9 mouse cellular contexts compared by ENCODE assay signal in the genomic region with DNA sequence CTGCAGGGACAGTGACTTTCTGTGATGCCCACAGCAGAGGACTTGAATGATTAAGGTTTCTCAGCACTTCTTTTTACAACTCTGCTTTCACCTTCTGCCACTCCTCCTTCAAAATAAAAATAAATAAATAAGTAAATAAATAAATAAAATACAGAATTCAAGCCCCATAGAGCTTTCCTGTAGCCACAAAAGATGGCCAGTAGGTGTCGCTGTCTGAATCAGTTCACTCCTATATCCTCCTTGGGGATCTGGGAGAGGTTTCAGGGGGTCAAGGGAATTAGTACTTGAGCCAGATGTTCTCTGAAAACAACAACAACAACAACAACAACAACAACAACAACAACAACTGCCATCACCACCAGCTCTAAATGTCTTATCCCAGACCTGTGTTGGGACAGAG.
A peak's percentile ranks its signal among the peaks of the same experiment; 100 is the strongest.
DNase-seq lines count a peak whose midpoint lies in the region; ATAC-seq lines count a peak whose summit lies in the region.
"Had no signal": no experiment of that assay in that cellular context is flagged by ENCODE, and none has a peak within 500 bp of the region (broad histone marks: within the 10 kb centered on the region; RNA-seq: fewer than 3 reads in every experiment).

No protein-coding gene starts in this region.

- 13% methylated on average over 1 of the region's 1 CpGs for WGBS in embryonic facial prominence, embryonic 11.5 days
- 15% methylated on average over 1 of the region's 1 CpGs for WGBS in embryonic facial prominence, embryonic 10.5 days

- H3K9ac ChIP-seq in embryonic facial prominence, embryonic 11.5 days (replicated peaks; ENCODE audit: low read length) = no peak overlapping the region
- H3K9ac ChIP-seq: limb, embryonic 15.5 days had no signal

- H3K4me3 ChIP-seq in embryonic facial prominence, embryonic 11.5 days (ENCODE audit: low read depth, low read length) = no peak overlapping the region
- no peak overlapping the region for H3K4me3 ChIP-seq in embryonic facial prominence, embryonic 10.5 days
- H3K4me3 ChIP-seq: limb, embryonic 15.5 days had no signal

- no peak for ATAC-seq in embryonic facial prominence, embryonic 11.5 days (replicated peaks; ENCODE audit: insufficient number of reproducible peaks, low FRiP score, low TSS enrichment, low read depth)

- H3K4me2 ChIP-seq in embryonic facial prominence, embryonic 11.5 days (ENCODE audit: low read depth, low read length) = no peak overlapping the region
- H3K4me2 ChIP-seq: limb, embryonic 15.5 days had no signal

- peak; percentile 56 for DNase-seq in embryonic facial prominence, embryonic 11.5 days (ENCODE audit: low spot score)
- no peak for DNase-seq in embryonic facial prominence, embryonic 10.5 days (ENCODE audit: low spot score)
- DNase-seq in kidney, postnatal 10 days = peak; percentile 25
- DNase-seq in kidney, adult 18-20 months = no peak
- peak; percentile 21 for DNase-seq in right cerebral cortex, postnatal 4 days
- no peak for DNase-seq in right cerebral cortex, postnatal 25 days
- DNase-seq in retina, postnatal 7 days (ENCODE audit: low read depth, low spot score) = peak; percentile 9
- no peak for DNase-seq in ovary, postnatal 36 days (ENCODE audit: low spot score)

- no peaks in the 10 kb centered on the region for H3K27me3 ChIP-seq in embryonic facial prominence, embryonic 11.5 days (ENCODE audit: control insufficient read depth, insufficient read depth, low read length)
- no peaks in the 10 kb centered on the region for H3K27me3 ChIP-seq in embryonic facial prominence, embryonic 10.5 days (replicated peaks; ENCODE audit: low read depth, poor library complexity, severe bottlenecking)
- H3K27me3 ChIP-seq: limb, embryonic 15.5 days had no signal

- no peaks in the 10 kb centered on the region for H3K9me3 ChIP-seq in embryonic facial prominence, embryonic 11.5 days (replicated peaks; ENCODE audit: control insufficient read depth, low read length)
- H3K9me3 ChIP-seq in embryonic facial prominence, embryonic 10.5 days = no peaks in the 10 kb centered on the region
- H3K9me3 ChIP-seq: limb, embryonic 15.5 days had no signal

- H3K36me3 ChIP-seq in embryonic facial prominence, embryonic 11.5 days (replicated peaks; ENCODE audit: control insufficient read depth, insufficient read depth, low read depth, low read length) = no peaks in the 10 kb centered on the region
- H3K36me3 ChIP-seq in embryonic facial prominence, embryonic 10.5 days (replicated peaks) = no peaks in the 10 kb centered on the region
- H3K36me3 ChIP-seq: limb, embryonic 15.5 days had no signal

- no peaks in the 10 kb centered on the region for H3K4me1 ChIP-seq in embryonic facial prominence, embryonic 11.5 days (ENCODE audit: control insufficient read depth, insufficient read depth, low read length)
- peaks cover 14% of the 10 kb centered on the region for H3K4me1 ChIP-seq in embryonic facial prominence, embryonic 10.5 days
- H3K4me1 ChIP-seq: limb, embryonic 15.5 days had no signal

- H3K27ac ChIP-seq in embryonic facial prominence, embryonic 11.5 days (replicated peaks; ENCODE audit: low read depth, low read length) = no peak overlapping the region
- no peak overlapping the region for H3K27ac ChIP-seq in embryonic facial prominence, embryonic 10.5 days (replicated peaks)
- H3K27ac ChIP-seq: limb, embryonic 15.5 days had no signal

Comparison
In these comparisons a context has a peak if more than half of its experiments do, and no peak if none do; other contexts are left out.
1. DNase-seq: peak in embryonic facial prominence, embryonic 11.5 days (single experiment), kidney, postnatal 10 days (single experiment), right cerebral cortex, postnatal 4 days (single experiment) and retina, postnatal 7 days (single experiment); none in embryonic facial prominence, embryonic 10.5 days (single experiment), kidney, adult 18-20 months (single experiment), right cerebral cortex, postnatal 25 days (single experiment) and ovary, postnatal 36 days (single experiment).